Mouse (Mus musculus) heart, embryonic 10.5 days (tissue): ENCODE results near the gene Hs3st1. TPM values are rescaled to one million over a fixed set of nuclear protein-coding genes. Genes with fewer than 3 reads are reported as not detected.

Experiments used
- DNase-seq: peaks from one replicate; pipeline ENCODE4 v3.0.0-alpha.2; 2017; ENCODE audit warnings: low spot score
- H3K27ac ChIP-seq: fragments of 300-500 bp; sonication (generic); 2 replicates; pipeline ENCODE4 v1.5.1; 2016; ENCODE audit warnings: mild to moderate bottlenecking
- H3K27me3 ChIP-seq: fragments of 300-500 bp; sonication (generic); 2 replicates; pipeline ENCODE4 v1.6.1; 2016; ENCODE audit warnings: mild to moderate bottlenecking; ENCODE audit not compliant: poor library complexity, insufficient read depth, severe bottlenecking
- H3K36me3 ChIP-seq: fragments of 300-500 bp; sonication (generic); 2 replicates; pipeline ENCODE4 v1.6.1; 2016; ENCODE audit warnings: mild to moderate bottlenecking, moderate library complexity
- H3K4me1 ChIP-seq: fragments of 300-500 bp; sonication (generic); 2 replicates; pipeline ENCODE4 v1.6.1; 2016; ENCODE audit warnings: mild to moderate bottlenecking
- H3K4me3 ChIP-seq: fragments of 300-500 bp; sonication (generic); 2 replicates; pipeline ENCODE4 v1.5.1; 2016; ENCODE audit warnings: mild to moderate bottlenecking, moderate library complexity
- H3K9me3 ChIP-seq: fragments of 300-500 bp; sonication (generic); 2 replicates; pipeline ENCODE4 v1.6.1; 2016; ENCODE audit warnings: mild to moderate bottlenecking, moderate library complexity
- WGBS: fragments of 180-500 bp; shearing (Covaris S2); methylation state at CpG from one replicate; pipeline ENCODE4 v1.1.7; 2016; 5-methylcytosine and 5-hydroxymethylcytosine counted together
- polyA plus RNA-seq: library from polyadenylated mRNA; unstranded; fragments of >200 nt; fragmentation: Nextera tagmentation; extraction: Ambion mirVana; gene quantifications from 2 replicates; pipeline ENCODE4 v1.2.1, GENCODE M21; 2016

The Hs3st1 gene
- polyA plus RNA-seq, 1 experiment from 2014 or later: 4.5 TPM

DNA sequence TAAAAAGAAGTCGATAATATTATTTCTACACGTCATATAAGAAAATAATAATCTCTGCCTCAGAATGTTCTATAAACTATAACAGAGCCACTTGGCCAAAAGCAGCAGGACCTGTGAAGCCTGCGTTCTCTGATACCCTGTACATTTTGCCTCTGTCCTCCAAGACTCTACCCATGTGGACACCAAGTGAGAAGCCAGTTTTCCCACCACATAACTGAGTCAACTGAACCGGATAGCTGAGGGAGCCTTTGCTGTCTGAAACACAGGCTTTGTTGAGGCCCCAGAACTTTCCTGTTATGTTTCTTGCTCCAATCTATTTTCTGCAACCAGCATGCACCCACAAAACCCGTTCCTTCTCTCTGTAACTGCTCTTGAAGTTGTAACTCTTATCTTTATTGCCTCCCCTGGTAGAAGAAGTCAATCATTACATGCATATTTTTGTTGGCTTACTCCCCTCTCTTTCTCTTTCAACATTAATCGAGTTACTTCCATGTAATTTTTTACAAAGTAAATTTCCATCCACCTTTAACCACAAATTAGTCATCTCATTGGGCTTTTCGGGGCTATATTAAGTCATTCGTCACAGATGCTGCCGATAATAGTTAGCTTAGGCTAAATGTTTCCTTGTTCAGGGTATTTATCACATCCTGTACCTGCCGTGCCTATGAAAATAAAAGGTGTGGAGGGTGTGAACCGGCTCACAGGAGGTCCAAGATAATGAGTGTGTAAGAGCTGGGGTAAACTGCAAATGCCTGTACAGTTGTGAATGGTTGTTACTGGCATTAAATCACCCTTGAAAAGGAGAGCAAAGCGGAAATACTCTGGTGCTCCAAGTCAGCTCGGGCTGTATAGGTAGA is 39.4 kb downstream of the Hs3st1 start:
- no peaks in the 10 kb centered on the region for H3K4me1 ChIP-seq
- H3K36me3 ChIP-seq: no peaks in the 10 kb centered on the region
- DNase-seq: no peak
- no peaks in the 10 kb centered on the region for H3K27me3 ChIP-seq
- WGBS: 77% methylated on average over 13 of the region's 13 CpGs
- H3K27ac ChIP-seq: no peak overlapping the region
- H3K9me3 ChIP-seq: no peaks in the 10 kb centered on the region
- H3K4me3 ChIP-seq: no peak overlapping the region

DNA sequence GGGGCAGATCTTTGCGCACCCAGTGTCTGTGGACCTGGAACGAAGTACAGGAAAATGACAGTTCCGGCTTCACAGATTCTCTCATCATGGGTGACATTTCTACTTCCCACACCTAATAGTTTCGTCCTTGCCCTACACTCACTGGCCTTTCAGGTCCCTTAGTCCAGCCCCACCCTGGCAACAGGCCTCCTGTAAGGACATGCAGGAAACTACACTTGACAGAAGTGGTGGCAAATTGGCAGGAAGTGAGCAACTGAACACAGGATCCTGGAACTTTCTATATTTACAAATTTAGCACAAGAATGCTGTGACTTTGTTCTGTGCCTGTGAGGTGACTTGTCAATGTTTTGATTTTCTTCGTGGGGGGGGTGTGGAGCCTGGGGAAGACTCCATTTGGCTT is 40.1 kb downstream of the Hs3st1 start:
- no peaks in the 10 kb centered on the region for H3K27me3 ChIP-seq
- DNase-seq: no peak
- H3K4me3 ChIP-seq: no peak overlapping the region
- 79% methylated on average over 5 of the region's 5 CpGs for WGBS
- no peaks in the 10 kb centered on the region for H3K36me3 ChIP-seq
- no peaks in the 10 kb centered on the region for H3K4me1 ChIP-seq
- H3K9me3 ChIP-seq: no peaks in the 10 kb centered on the region
- no peak overlapping the region for H3K27ac ChIP-seq

DNA sequence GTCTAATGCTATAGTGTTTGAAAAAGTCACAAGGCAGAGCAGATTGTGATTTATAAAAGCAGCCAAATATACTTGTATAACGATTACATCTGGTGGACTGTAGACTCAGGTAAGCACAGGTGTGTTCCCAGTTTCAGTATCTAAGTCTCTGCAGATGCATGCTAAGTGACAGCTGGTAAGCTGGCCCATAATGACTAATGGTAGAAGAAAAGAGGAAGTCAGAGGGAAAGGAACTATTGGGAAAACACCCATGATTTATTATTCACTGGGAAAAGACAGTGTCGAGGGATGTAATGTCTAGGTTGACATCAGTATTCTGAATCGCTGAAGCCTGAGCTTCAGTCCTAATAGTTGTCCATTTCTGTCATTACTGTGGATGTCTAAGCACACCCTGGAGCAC is 49.7 kb downstream of the Hs3st1 start:
- Histone ChIP-seq H3K4me1 (no peaks in the 10 kb centered on the region), H3K36me3 (no peaks in the 10 kb centered on the region), H3K9me3 (no peaks in the 10 kb centered on the region), H3K4me3 (no peak overlapping the region), H3K27me3 (no peaks in the 10 kb centered on the region), H3K27ac (no peak overlapping the region)
- no peak for DNase-seq
- 80% methylated on average over 3 of the region's 3 CpGs for WGBS

DNA sequence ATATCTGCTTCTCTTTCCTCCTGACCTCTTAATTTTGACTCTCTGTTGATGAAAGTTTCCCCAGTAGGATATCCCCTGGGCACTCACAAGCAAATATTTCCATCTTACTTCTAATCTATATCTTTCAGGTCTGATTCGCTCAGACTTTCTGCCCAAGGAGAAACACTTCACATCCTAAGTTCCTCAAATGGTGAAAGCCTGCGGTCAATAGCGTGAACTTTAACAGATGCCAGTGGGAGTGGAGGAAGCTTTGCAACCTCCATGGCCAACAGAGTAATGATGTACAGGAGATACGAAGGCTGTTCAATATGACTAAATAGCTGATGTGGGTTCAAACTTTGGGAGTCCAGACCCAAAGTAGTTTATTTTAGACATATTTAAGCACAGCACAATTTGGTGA is 94.4 kb downstream of the Hs3st1 start:
- no peaks in the 10 kb centered on the region for H3K27me3 ChIP-seq
- no peak overlapping the region for H3K27ac ChIP-seq
- H3K4me3 ChIP-seq: no peak overlapping the region
- 89% methylated on average over 4 of the region's 4 CpGs for WGBS
- no peaks in the 10 kb centered on the region for H3K4me1 ChIP-seq
- no peaks in the 10 kb centered on the region for H3K36me3 ChIP-seq
- DNase-seq: no peak
- H3K9me3 ChIP-seq: no peaks in the 10 kb centered on the region

DNA sequence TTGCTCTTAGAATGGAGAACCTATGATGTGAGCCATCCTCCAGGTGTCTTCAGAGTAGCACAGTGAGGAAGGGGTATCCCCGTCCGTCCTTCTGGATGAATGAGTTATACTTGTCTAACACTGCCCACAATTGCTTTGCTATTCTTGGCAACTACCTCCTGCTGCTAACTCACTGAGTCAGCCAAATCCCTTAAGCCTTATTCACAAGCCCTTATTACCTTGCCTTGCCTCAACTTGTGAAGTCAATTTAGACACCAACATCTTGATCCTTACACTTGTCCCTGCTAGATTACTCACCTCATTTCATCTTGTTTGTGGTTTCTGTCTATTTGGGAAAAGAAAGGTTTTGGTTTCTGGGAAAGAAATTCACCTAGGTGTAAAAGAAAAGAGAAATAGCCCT is 95.9 kb downstream of the Hs3st1 start:
- no peaks in the 10 kb centered on the region for H3K9me3 ChIP-seq
- no peaks in the 10 kb centered on the region for H3K36me3 ChIP-seq
- WGBS: 62% methylated on average over 2 of the region's 2 CpGs
- no peaks in the 10 kb centered on the region for H3K4me1 ChIP-seq
- DNase-seq: no peak
- no peak overlapping the region for H3K27ac ChIP-seq
- H3K27me3 ChIP-seq: no peaks in the 10 kb centered on the region
- H3K4me3 ChIP-seq: no peak overlapping the region

DNA sequence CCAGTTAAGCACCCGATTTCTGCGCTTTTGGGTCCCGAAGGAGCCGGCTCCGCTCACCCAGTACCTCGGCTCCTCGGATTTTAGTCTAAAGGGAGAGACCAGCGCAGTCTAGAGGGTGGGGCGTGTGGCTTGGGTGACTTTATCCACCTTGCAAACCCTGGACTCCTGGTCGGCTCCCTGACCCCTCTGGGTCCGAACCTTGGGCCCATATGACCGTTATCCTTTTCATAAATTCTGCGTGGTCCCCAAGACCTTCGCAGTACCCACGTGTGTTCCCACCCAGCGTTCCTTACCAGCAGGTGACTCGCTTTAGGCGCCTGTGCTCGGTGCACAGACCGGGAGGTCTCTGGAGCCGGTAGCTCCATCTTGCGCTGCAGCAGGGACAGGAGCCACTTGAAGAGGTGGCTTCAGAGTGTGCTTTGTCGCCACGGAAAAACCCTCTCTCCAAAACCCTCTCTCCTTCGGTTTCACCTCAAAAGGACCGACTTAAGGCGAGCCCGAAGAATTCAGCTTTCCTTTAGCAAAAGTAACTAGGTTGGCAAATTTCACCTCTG is 110.4 kb downstream of the Hs3st1 start:
- Histone ChIP-seq H3K9me3 (no peaks in the 10 kb centered on the region), H3K27me3 (peaks cover 28% of the 10 kb centered on the region), H3K4me3 (peak overlapping the region; percentile 71), H3K4me1 (peaks cover 5% of the 10 kb centered on the region), H3K36me3 (no peaks in the 10 kb centered on the region), H3K27ac (peak overlapping the region; percentile 59)
- under 1% methylated on average over 28 of the region's 28 CpGs for WGBS
- no peak for DNase-seq

DNA sequence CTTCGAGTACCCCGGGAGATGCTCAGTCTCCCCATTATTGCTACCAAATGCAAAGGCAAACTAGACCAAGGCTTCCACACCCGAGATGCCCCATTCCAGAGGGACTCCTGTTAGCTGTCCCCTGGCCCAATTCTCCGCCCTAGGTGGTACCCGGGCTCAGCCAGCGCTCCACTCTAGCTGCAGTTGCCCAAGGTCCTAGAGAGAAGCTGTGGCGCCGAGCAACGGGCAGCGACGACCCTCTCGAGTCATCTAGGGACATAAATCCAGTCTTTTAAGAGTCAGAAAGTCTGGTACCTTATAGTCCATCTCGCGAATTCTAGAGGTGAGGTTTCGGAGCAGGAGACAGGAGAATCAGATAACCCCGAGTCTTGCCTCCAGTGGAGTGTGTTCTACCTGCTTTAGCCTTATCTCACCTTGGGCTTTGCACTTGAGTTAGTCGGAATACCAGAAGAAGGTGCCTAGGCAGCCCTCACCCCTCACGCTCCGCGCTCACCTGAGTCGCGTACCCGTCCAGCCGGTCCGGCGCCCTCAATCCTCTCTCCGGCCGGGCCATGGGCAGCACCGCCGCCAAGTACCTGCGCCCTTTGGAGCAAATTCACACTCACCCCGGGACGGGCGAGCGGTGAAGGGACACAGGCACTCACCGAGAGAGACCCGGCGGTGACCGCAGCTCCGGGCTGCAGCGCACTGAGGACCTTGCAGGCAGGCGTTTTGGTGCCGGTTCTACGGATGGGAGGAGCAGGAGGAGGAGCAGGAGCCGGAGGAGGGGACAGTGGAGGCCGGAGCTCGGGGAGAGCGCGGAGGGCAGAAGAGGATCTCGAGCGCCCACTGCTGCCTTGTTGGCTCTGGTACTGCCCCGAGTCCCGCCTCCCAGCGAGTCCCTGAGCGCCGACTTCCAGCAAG is 111.1 kb downstream of the Hs3st1 start:
- WGBS: 1% methylated on average over 56 of the region's 56 CpGs
- peak overlapping the region; percentile 71 for H3K4me3 ChIP-seq
- peaks cover 28% of the 10 kb centered on the region for H3K27me3 ChIP-seq
- no peaks in the 10 kb centered on the region for H3K36me3 ChIP-seq
- H3K4me1 ChIP-seq: peaks cover 5% of the 10 kb centered on the region
- DNase-seq: peak; percentile 94
- peak overlapping the region; percentile 59; the same call in 1 of the 2 replicates for H3K27ac ChIP-seq
- no peaks in the 10 kb centered on the region for H3K9me3 ChIP-seq

DNA sequence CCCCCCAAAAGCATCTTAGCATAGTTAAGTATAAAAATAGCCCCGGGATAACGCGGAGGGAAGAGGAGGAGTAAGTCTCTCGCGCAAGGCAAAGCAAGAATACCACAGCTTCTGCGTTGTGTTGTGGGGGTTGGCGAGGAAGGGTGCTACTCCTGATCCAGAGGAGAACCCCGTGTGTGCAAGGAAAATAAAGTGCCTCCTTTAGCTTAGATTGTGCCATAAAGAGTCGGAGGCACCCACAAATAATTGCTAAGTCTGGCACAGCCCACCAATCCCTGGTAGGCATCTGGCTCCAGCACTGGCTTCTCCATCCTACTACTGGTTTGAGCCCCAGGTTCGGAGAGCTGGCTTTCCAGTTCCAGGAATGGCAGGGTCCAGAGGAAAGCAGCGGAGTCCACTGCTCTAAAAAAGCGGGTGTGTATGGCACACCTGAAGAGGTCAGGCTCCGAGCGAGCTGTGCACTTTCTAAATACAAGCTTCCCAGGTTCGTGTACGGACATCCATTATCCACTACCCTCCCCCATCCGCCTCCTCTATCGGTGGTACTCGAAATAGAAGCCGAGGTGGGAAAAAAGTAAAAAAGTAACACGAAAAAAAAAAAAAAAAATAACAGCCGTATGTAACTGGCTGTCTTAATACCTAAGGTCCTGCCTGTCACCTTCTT is 111.9 kb downstream of the Hs3st1 start:
- H3K27ac ChIP-seq: no peak overlapping the region
- DNase-seq: no peak
- no peaks in the 10 kb centered on the region for H3K9me3 ChIP-seq
- peaks cover 28% of the 10 kb centered on the region for H3K27me3 ChIP-seq
- H3K4me1 ChIP-seq: peaks cover 5% of the 10 kb centered on the region
- 5% methylated on average over 22 of the region's 22 CpGs for WGBS
- peak overlapping the region; percentile 71 for H3K4me3 ChIP-seq
- no peaks in the 10 kb centered on the region for H3K36me3 ChIP-seq

DNA sequence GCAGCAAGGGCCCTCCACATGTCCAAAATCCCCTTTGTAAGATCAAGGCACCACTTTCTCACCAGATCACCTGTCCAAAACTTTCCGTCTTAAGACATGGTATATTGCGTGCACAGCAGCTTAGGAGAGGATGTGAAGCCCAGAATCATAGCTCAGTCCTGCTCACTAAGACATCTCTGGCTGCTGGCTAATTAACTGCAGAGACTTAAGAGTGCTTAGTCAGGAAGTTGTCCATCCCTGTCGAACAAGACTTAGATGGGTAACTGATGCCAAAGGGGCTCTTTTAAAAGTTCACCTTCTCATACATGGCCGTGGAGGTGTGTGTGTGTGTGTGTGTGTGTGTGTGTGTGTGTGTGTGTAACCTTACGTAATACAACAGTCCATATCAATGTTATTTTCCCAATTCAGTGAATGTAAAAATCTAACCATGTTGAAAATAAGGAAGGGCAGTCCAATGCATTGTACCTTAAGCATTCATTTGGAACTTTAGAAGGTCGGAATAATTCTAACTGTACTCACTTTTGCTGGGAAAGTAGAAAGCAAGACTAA is 113.0 kb downstream of the Hs3st1 start:
- H3K4me1 ChIP-seq: peaks cover 12% of the 10 kb centered on the region
- WGBS: 67% methylated on average over 6 of the region's 6 CpGs
- no peaks in the 10 kb centered on the region for H3K9me3 ChIP-seq
- H3K36me3 ChIP-seq: no peaks in the 10 kb centered on the region
- no peak for DNase-seq
- no peak overlapping the region for H3K4me3 ChIP-seq
- H3K27me3 ChIP-seq: peaks cover 28% of the 10 kb centered on the region
- H3K27ac ChIP-seq: no peak overlapping the region

DNA sequence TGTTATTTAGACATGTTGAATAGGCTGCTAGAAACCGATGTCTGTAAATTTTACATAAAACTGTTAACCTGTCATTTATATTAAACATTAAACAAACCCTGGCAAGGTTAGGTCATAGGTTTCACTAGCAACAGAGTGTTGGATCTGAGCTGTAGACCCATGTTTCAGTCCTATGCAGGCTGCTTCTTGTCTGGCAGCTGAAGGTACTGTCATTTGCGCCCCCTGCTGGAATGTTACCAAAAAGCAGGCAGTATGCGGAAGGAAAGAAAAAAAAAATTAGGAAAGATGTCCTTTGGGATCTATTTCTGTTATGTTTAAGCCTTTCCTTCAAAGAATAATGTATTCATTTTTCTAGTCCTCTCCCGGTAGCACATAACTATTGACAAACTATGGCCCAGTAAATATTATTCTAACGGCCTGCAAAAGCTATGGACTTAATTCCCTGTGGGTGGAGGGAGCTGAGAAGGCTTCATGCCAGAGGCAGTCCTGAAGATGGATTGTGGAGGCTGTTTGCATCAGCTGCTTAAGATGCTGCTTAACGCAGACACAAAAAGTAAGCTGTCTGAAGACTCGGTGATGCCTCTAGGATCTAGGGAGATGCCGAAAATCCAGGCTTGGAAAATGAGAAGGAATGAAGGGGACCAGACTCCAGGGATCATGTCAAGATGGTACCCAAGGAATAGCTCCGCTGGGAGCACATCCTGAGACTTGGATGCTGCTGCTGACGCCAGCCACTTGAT is 115.7 kb downstream of the Hs3st1 start:
- Histone ChIP-seq H3K4me1 (peaks cover 14% of the 10 kb centered on the region), H3K27me3 (peaks cover 28% of the 10 kb centered on the region), H3K4me3 (no peak overlapping the region), H3K36me3 (no peaks in the 10 kb centered on the region), H3K27ac (no peak overlapping the region), H3K9me3 (no peaks in the 10 kb centered on the region)
- 48% methylated on average over 10 of the region's 10 CpGs for WGBS
- no peak for DNase-seq

DNA sequence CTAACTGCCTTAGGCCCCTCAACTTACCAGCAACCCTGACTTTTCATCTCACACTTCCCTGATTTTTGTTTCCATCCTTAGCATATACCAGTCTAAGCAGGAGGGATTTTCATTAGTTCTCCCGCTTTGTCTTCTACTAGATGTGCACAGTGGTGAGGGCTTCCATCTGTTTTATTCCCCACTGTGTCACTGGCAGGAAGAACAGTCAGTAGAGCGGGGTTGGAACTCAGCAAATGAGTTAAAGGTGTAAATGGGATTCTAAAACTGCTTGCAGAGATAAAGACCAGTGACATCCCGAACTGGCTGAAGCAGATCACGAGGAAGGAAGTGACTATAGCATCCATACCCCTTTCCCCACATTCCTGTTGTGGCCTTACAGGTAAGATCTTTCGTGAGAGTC is 116.3 kb downstream of the Hs3st1 start:
- WGBS: 63% methylated on average over 5 of the region's 5 CpGs
- Histone ChIP-seq H3K4me1 (peaks cover 14% of the 10 kb centered on the region), H3K27me3 (peaks cover 23% of the 10 kb centered on the region), H3K4me3 (no peak overlapping the region), H3K27ac (no peak overlapping the region), H3K9me3 (no peaks in the 10 kb centered on the region), H3K36me3 (no peaks in the 10 kb centered on the region)
- DNase-seq: no peak

DNA sequence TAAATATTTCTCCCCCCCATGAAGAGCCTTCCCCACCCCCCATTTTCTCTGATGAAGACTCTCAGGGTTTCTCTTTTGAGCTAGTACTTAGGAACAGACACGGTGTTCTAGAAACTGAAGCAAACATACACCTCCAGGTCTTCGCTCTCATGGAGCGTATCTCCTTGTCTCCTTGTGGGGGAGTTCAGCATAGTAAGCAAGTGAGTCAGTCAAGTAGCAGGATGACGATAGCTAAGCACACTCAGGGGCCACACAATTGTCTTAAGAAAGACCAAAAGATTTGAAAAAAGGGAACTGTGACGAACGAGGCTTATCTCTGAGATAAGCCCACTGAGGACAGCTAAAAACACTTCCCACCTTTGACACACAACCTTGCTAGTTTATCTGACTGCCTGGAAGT is 117.4 kb downstream of the Hs3st1 start:
- H3K4me3 ChIP-seq: no peak overlapping the region
- H3K36me3 ChIP-seq: no peaks in the 10 kb centered on the region
- H3K27me3 ChIP-seq: peaks cover 15% of the 10 kb centered on the region
- DNase-seq: no peak
- 27% methylated on average over 6 of the region's 6 CpGs for WGBS
- H3K4me1 ChIP-seq: peaks cover 11% of the 10 kb centered on the region
- no peaks in the 10 kb centered on the region for H3K9me3 ChIP-seq
- H3K27ac ChIP-seq: no peak overlapping the region
